Comparison of ENCODE assay signal across 10 mouse cellular contexts in the genomic region with DNA sequence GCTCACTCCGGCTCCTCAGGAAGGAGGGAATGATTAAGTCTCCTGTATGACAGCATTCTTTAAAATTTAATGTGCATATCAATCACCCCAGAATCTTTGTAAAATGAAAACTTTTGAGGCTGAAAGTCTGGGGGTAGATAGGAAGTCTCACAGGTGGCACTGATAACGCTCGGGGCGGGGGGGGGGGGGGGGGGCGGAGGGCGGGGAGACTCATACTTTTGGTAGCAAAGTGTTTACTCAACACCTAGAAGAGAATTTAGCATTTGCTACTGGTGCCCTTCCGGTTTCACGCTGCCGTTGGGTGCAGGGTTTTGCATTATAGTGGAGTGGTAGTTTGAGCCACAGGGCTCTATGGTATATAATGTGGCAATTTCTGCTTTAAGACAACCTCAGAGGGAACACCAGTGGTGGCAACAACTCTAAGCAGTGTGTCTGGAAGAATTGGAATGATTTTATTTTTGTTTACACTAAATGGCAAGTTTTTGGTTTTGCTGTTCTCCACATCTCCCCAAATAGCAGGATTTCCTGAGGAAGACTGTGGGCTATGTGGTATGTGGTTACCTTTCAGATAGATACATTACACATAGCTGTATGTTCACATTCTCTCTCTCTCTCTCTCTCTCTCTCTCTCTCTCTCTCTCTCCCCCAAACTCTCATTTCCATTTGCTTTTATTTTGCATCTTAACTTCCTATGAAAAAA.
DNase-seq lines count a peak whose midpoint lies in the region; ATAC-seq lines count a peak whose summit lies in the region.
"Had no signal": no experiment of that assay in that cellular context is flagged by ENCODE, and none has a peak within 500 bp of the region (broad histone marks: within the 10 kb centered on the region; RNA-seq: fewer than 3 reads in every experiment).

No protein-coding gene starts in this region.

- no peaks in the 10 kb centered on the region for H3K9me3 ChIP-seq in liver, embryonic 11.5 days (ENCODE audit: control insufficient read depth, low read length)
- H3K9me3 ChIP-seq in hindbrain, embryonic 10.5 days, result no peaks in the 10 kb centered on the region

- no peak overlapping the region for H3K27ac ChIP-seq in liver, embryonic 11.5 days (ENCODE audit: low read depth, low read length)
- no peak overlapping the region for H3K27ac ChIP-seq in hindbrain, embryonic 10.5 days

- no peaks in the 10 kb centered on the region for H3K36me3 ChIP-seq in liver, embryonic 11.5 days (ENCODE audit: control insufficient read depth, insufficient read depth, low read length)
- no peaks in the 10 kb centered on the region for H3K36me3 ChIP-seq in hindbrain, embryonic 10.5 days

- no peak overlapping the region for H3K4me3 ChIP-seq in liver, embryonic 11.5 days (ENCODE audit: low read depth, low read length)
- no peak overlapping the region for H3K4me3 ChIP-seq in hindbrain, embryonic 10.5 days

- H3K4me1 ChIP-seq in liver, embryonic 11.5 days (replicated peaks; ENCODE audit: control insufficient read depth, insufficient read depth, low read length), result 0 out of 2 replicates have a peak, but pooled peaks cover 3% of the 10 kb centered on the region
- H3K4me1 ChIP-seq in hindbrain, embryonic 10.5 days (replicated peaks), result no peaks in the 10 kb centered on the region

- WGBS in liver, embryonic 11.5 days, result 48% methylated on average over 8 of the region's 9 CpGs
- WGBS in hindbrain, embryonic 10.5 days, result 77% methylated on average over 8 of the region's 9 CpGs

- no peak overlapping the region for H3K9ac ChIP-seq in liver, embryonic 11.5 days (ENCODE audit: low read depth, low read length)

- no peaks in the 10 kb centered on the region for H3K27me3 ChIP-seq in liver, embryonic 11.5 days (replicated peaks; ENCODE audit: control insufficient read depth, insufficient read depth, low read length)
- H3K27me3 ChIP-seq in hindbrain, embryonic 10.5 days (ENCODE audit: insufficient read depth, poor library complexity, severe bottlenecking), result no peaks in the 10 kb centered on the region

- ATAC-seq in activated CD4-positive, CD25-positive, alpha-beta regulatory T cell, adult 4 months, result peak; percentile 66
- peak; percentile 72 for ATAC-seq in liver, embryonic 11.5 days (replicated peaks; ENCODE audit: low FRiP score)
- ATAC-seq: hindbrain, embryonic 16.5 days had no signal

- H3K4me2 ChIP-seq in liver, embryonic 11.5 days, result peak overlapping the region; percentile 46

- no peak for DNase-seq in liver, embryonic 11.5 days (ENCODE audit: low spot score)
- peak; percentile 69 for DNase-seq in naive thymus-derived CD4-positive, alpha-beta T cell, adult 2 months (ENCODE audit: low read depth)
- peak; percentile 52 for DNase-seq in thymus, postnatal 25 days
- no peak for DNase-seq in hindbrain, embryonic 10.5 days (ENCODE audit: low spot score)
- no peak for DNase-seq in layer of hippocampus, adult 9-10 months (ENCODE audit: low spot score)
- DNase-seq in cerebellum, postnatal 25 days, result no peak
- DNase-seq: gastrocnemius, postnatal 10 days; lung, postnatal 4 days had no signal

Comparison
In these comparisons a context has a peak if more than half of its experiments do, and no peak if none do; other contexts are left out.
1. DNase-seq: peak in naive thymus-derived CD4-positive, alpha-beta T cell, adult 2 months (single experiment) and thymus, postnatal 25 days (single experiment); none in liver, embryonic 11.5 days (single experiment), hindbrain, embryonic 10.5 days (single experiment), layer of hippocampus, adult 9-10 months (single experiment) and cerebellum, postnatal 25 days (0 of 2).